Mouse (Mus musculus): Measurements from ENCODE around the gene Boc. TPM values are rescaled to one million over a fixed set of nuclear protein-coding genes. Genes with fewer than 3 reads are reported as not detected.
A peak's percentile ranks its signal among the peaks of the same experiment; 100 is the strongest.

The Boc gene
- total RNA-seq, 2 experiments from 2014 or later: 20.4 to 21.4 TPM

- intact Hi-C loops (cut with DNase I): no loop called here
- no peak for DNase-seq (ENCODE audit: extremely low spot score in 1 of 2, low spot score in 2 of 2)
These were observed 56.9 kb downstream of the Boc start for GRCm38 (mm10) chr16:44501783-44502182.

DNA sequence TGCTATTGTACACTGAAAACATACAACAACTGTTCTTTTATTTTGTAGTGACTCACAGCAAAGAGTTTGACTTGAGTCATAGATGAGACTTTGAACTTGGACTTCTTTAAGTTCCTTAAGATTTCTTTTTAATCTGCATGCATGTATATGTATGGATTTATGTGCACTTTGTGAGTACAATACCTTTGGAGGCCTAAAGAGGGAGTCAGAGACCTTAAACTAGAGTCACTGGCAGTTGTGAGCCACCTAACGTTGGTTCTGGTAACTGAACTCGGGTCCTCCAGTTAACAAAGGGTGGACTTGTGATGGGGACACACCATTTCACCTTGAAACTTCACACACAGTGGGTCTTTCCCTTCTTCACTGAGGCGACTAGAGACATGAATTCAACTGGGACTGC lies 60.2 kb downstream of the Boc start:
- intact Hi-C loops (cut with DNase I): loop anchor here (5.0 kb wide), 1 partner anchor 59 kb away; the partner anchor contains the start of gene Boc
- no peak for DNase-seq (ENCODE audit: extremely low spot score in 1 of 2, low spot score in 2 of 2)

DNA sequence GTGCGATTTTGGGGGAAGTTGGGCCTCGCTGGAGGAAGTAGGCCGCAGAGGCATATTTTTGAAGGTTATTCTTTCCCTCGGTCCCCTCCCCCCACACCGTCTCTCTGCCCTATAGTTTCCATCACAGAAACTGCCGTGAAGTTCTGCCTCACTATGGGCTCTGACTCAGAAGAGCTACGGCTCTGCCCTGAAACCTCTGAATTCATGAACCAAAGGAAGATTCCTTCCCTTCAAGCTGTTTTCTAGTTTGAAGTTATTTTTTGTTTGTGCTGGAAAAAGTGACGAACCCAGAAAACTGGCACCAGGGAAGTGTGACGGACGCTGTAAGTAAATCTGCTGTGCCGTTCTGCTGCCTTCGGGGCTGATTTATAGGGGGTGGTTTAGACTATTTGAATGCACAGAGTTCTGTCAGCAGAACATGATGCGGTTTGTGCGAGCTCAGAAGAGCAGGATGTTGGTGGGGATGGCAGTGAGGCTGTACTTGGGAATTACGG lies 61.7 kb downstream of the Boc start:
- intact Hi-C loops (cut with DNase I): loop anchor here (5.0 kb wide), 1 partner anchor 60 kb away; the partner anchor contains the start of gene Boc
- no peak for DNase-seq (ENCODE audit: extremely low spot score in 1 of 2, low spot score in 2 of 2)

- intact Hi-C loops (cut with DNase I): loop anchor here (5.0 kb wide), 2 partner anchors 63 to 148 kb away; partner anchors contain the start of gene Boc
- no peak for DNase-seq (ENCODE audit: extremely low spot score in 1 of 2, low spot score in 2 of 2)
These were observed 64.1 kb downstream of the Boc start for GRCm38 (mm10) chr16:44494441-44495108.

GRCm38 (mm10) chr16:44493868-44494267 lies 64.8 kb downstream of the Boc start:
- intact Hi-C loops (cut with DNase I): loop anchor here (5.0 kb wide), 1 partner anchor 148 kb away; no protein-coding TSS in a partner anchor
- peak in 1 of 2 experiments; percentile 40 for DNase-seq (ENCODE audit: extremely low spot score in 1 of 2, low spot score in 2 of 2)

DNA sequence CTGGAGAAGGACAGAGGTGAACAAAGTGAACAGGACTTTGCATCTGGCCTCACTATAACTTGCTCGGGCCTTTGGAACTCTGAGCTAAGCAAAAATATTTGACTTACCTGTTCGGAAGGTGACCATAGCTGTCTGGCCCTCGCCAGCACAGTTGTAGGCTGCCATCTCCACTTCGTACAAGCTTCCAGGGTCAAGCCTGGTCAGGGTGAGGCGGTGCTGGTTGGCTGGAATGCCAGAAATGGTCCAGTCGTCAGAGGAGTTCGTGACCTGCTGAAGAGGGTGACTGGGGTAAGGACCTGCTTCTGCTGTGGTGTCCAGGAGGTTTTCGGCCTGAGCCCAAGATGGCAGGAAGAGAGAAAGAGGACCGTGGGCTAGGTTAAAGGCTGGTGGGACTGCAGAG lies 66.0 kb downstream of the Boc start:
- intact Hi-C loops (cut with DNase I): loop anchor here (5.0 kb wide), 1 partner anchor 150 kb away; no protein-coding TSS in a partner anchor
- DNase-seq (ENCODE audit: extremely low spot score in 1 of 2, low spot score in 2 of 2): no peak

DNA sequence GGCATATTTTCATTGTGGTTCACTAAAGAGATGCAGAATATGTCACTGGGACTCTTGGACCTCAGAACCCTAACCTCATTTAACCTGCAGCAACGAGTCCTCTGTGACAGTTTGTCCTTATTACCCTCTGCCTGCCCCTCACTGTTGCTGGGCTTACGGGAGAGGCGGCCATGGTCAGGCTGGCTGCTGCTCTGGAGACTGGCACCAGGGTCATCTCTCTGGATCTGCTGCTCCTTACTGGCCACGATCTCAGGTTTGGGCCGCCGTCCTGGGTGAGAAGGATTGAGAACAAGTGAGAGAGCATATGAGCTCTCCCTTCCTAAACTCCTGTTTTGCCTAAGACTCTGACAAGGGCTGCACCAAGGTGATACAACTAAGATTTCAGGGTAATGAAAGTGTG lies 66.5 kb downstream of the Boc start:
- intact Hi-C loops (cut with DNase I): loop anchor here (5.0 kb wide), 1 partner anchor 150 kb away; no protein-coding TSS in a partner anchor

GRCm38 (mm10) chr16:44491051-44491450 lies 67.6 kb downstream of the Boc start:
- no peak for DNase-seq (ENCODE audit: extremely low spot score in 1 of 2, low spot score in 2 of 2)
- intact Hi-C loops (cut with DNase I): loop anchor here (5.0 kb wide), 1 partner anchor 151 kb away; no protein-coding TSS in a partner anchor

More for the DNA sequence above, 66.5 kb downstream of the Boc start:
- no peak for DNase-seq (ENCODE audit: extremely low spot score in 1 of 2, low spot score in 2 of 2)

- DNase-seq (ENCODE audit: extremely low spot score in 1 of 2, low spot score in 2 of 2): no peak
- intact Hi-C loops (cut with DNase I): loop anchor here (10.0 kb wide), 1 partner anchor 218 kb away; no protein-coding TSS in a partner anchor
These were observed 71.5 kb downstream of the Boc start for GRCm38 (mm10) chr16:44487194-44487593.

DNA sequence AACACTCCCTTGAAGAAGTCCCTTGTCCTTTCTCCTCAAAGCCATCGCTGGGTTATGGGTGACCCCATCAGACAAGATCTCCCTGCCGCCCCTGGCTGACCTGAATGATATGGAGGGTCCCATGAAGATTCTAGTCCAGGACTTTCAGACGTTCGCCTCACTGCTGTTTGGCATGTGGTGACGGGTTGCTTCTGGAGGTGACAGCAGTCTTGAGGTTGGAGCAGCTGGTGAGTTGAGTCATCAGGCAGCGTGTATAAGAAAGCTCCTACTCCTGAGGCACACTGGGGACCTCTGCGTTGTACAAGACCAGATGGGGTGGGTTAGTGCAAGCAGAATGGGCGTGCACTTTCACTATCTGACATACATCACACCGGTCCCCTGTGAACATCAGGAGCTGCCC lies 72.1 kb downstream of the Boc start:
- no peak for DNase-seq (ENCODE audit: extremely low spot score in 1 of 2, low spot score in 2 of 2)
- intact Hi-C loops (cut with DNase I): loop anchor here (10.0 kb wide), 1 partner anchor 218 kb away; no protein-coding TSS in a partner anchor

DNA sequence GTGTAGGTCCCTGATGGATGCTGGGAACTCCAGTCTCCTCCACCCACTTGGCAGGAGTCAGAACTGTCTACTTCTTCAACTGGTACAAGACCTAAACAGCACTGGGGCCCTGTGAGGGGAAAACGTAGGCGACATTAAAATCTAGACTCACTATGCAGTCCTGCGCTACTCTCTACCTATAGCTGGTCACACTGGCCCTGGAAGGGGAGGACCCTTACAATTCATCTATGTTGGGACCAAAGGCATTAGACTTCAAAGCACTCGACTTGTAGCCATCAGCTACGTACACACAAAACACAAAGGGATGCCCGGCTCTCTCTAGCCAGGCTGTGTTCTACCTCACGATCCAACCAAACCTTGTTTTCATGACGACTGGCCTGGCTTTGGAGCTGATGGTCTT lies 73.0 kb downstream of the Boc start:
- intact Hi-C loops (cut with DNase I): loop anchor here (10.0 kb wide), 1 partner anchor 219 kb away; no protein-coding TSS in a partner anchor
- DNase-seq (ENCODE audit: extremely low spot score in 1 of 2, low spot score in 2 of 2): no peak

- DNase-seq (ENCODE audit: extremely low spot score in 1 of 2, low spot score in 2 of 2): no peak
- intact Hi-C loops (cut with DNase I): loop anchor here (10.0 kb wide), 1 partner anchor 220 kb away; no protein-coding TSS in a partner anchor
These were observed 73.9 kb downstream of the Boc start for GRCm38 (mm10) chr16:44484831-44485230.

DNA sequence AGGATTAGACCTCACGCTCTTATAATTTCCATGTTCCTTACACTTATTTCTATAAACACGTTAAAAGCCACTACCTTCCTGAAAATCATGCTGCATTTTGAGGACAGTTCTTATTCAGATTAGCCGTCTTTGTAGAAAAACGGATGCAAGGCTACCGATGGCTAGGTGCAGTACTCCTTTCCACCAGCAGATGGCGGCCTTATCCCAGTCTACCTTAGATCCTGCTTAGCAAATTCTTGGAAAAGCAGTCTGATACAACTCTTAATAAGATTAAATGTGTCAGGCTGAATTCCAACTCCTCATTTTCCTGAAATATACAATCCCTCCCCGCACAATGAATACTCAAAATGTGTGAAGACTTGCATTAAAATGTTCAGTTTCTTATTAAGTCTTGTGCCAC lies 74.6 kb downstream of the Boc start:
- intact Hi-C loops (cut with DNase I): loop anchor here (10.0 kb wide), 1 partner anchor 221 kb away; no protein-coding TSS in a partner anchor

DNA sequence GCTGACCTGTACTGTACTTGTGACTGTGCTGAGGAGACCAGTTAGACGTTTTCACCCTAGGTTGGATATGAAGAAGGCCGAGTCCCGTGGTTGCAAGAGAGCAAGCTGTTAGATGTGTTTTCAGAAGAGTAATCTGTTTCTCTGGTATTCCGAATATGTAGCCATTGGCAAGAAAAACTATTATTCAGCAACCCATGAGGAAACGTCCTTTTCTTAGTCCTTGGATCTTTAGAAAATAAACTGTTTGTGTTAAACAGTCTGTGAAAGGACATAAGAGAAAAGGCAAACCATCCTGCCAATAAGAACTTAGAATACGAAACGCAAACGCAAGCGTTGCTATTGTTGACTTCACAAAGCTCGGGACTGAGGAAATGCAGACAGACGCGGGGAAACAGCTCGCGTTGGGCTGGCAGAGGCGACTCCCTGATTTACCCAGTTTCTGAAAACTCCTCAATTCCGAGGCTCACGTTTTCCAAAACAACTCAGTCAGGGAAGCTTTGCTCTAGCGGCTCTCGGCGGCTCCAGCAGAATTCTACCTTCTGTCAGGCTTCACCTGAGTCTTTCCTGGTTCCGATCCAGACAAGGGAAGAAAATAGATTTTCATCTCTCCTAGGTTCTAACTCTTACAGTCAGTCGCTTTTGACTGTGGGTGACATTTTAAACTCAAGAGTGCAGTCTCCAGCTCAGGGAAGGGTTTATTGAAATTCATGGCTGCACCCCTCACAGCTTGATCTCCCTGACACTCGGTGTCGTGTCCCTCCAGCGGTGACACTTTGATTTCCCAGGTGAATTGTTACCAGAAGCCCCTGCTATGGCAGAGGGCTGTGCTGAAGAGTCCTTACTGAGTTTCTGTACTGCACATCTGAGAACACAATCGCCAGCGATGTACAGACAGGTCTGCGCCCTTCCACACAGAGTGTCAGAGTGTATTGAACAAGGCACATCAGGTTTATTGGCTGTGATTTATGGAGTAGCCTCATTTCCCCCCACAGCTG lies 76.8 kb downstream of the Boc start:
- no peak for DNase-seq (ENCODE audit: extremely low spot score in 1 of 2, low spot score in 2 of 2)
- intact Hi-C loops (cut with DNase I): loop anchor here (10.0 kb wide), 1 partner anchor 223 kb away; no protein-coding TSS in a partner anchor

More for the DNA sequence above, 74.6 kb downstream of the Boc start:
- peak; percentile 74 to 82 for DNase-seq (ENCODE audit: extremely low spot score in 1 of 2, low spot score in 2 of 2)

GRCm38 (mm10) chr16:44480616-44481015 lies 78.1 kb downstream of the Boc start:
- intact Hi-C loops (cut with DNase I): loop anchor here (10.0 kb wide), 1 partner anchor 224 kb away; no protein-coding TSS in a partner anchor
- no peak for DNase-seq (ENCODE audit: extremely low spot score in 1 of 2, low spot score in 2 of 2)

GRCm38 (mm10) chr16:44479852-44480251 lies 78.8 kb downstream of the Boc start:
- DNase-seq (ENCODE audit: extremely low spot score in 1 of 2, low spot score in 2 of 2): no peak
- intact Hi-C loops (cut with DNase I): loop anchor here (10.0 kb wide), 1 partner anchor 225 kb away; no protein-coding TSS in a partner anchor

- intact Hi-C loops (cut with DNase I): no loop called here
- DNase-seq (ENCODE audit: extremely low spot score in 1 of 2, low spot score in 2 of 2): no peak
These were observed 79.9 kb downstream of the Boc start for GRCm38 (mm10) chr16:44478767-44479166.

DNA sequence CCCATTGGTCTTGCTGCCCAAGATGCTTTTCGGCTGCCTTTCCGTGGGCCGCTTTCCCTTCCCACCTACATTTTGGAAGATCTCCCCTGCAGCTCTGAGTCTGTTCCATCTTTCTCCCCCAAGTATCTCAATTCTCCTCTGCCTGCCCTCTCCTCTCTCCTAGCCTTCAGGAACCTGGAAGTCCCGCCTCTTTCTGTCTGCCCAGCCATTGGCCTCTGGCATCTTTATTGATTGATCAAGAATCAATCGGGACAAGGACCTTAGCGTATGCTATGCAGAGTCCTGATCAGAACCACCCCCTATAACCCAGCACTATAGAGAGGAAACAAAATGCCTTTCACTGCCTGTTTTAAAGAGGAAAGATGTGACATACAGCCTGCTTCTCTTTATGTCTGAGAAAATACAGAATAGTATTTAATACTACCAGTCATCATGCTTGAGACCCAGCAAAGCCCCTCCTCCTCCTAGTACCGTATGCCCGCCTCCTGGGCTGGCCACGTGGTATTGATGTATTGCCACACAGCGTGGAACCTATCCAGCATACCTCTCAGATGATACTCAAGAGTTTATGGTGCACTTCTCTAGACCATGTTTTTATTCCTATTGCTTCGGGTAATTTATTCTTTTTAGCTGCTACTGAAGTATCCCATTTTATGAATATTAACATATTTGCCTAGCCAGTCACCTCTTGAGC lies 82.9 kb downstream of the Boc start:
- no peak for DNase-seq (ENCODE audit: extremely low spot score in 1 of 2, low spot score in 2 of 2)
- intact Hi-C loops (cut with DNase I): no loop called here

Data from left cerebral cortex, postnatal 10 days (tissue).